26 mouse cellular contexts compared by ENCODE assay signal in the genomic region with DNA sequence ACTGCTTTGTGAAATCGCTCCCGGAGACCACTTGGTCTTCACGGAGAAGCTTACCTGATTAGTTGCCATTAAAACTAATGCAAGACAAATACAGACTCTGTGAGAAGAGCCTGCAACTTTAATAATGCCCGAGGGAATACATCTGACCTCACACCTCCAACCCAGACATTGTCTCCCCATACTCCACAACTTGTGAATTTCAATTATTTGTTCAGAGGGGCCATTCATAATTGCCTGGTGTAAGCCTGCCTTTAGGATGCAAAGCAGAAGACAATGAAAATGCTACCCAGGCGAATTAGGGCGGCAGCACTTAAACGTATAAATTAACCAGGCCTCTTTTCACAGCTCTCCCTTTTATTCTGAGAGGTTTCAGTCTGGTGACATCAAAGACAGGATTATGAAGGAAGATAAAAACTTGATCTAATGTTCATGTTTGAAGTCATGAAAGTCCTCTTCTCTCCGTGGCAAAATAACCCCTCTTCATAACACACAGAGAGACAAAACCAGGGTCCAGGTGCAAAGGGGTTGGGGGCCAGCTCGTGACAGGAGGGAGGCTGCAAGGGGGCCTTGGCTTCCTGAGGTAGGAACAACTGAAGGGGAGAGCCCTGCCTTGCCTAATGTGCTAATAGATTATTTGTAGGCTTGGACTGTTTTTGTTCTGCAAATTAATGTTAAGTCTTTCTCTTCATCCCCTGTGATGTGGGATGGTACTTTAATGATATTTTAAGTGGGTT. TPM values are rescaled to one million over a fixed set of nuclear protein-coding genes. Genes with fewer than 3 reads are reported as not detected.
A peak's percentile ranks its signal among the peaks of the same experiment; 100 is the strongest.
DNase-seq lines count a peak whose midpoint lies in the region; ATAC-seq and TF ChIP-seq lines count a peak whose summit lies in the region.
"Had no signal": no experiment of that assay in that cellular context is flagged by ENCODE, and none has a peak within 500 bp of the region (broad histone marks: within the 10 kb centered on the region; RNA-seq: fewer than 3 reads in every experiment).

No protein-coding gene starts in this region.

- no peak overlapping the region for H3K9ac ChIP-seq in forebrain, postnatal 0 days
- no peak overlapping the region for H3K9ac ChIP-seq in midbrain, embryonic 14.5 days (replicated peaks; ENCODE audit: low read length)
- H3K9ac ChIP-seq in midbrain, embryonic 15.5 days = no peak overlapping the region
- no peak overlapping the region for H3K9ac ChIP-seq in forebrain, embryonic 12.5 days
- no peak overlapping the region for H3K9ac ChIP-seq in forebrain, embryonic 16.5 days (replicated peaks; ENCODE audit: low read depth, low read length)
- H3K9ac ChIP-seq: embryonic facial prominence, embryonic 15.5 days; heart, embryonic 13.5 days; hindbrain, embryonic 12.5 days had no signal

- H3K4me3 ChIP-seq in forebrain, embryonic 10.5 days = no peak overlapping the region
- H3K4me3 ChIP-seq in forebrain, postnatal 0 days (ENCODE audit: low read depth, low read length) = no peak overlapping the region
- no peak overlapping the region for H3K4me3 ChIP-seq in midbrain, embryonic 14.5 days (replicated peaks; ENCODE audit: low read depth, low read length)
- H3K4me3 ChIP-seq in midbrain, embryonic 15.5 days = no peak overlapping the region
- H3K4me3 ChIP-seq in forebrain, embryonic 12.5 days (replicated peaks) = no peak overlapping the region
- no peak overlapping the region for H3K4me3 ChIP-seq in forebrain, embryonic 16.5 days (replicated peaks; ENCODE audit: low read length)
- H3K4me3 ChIP-seq: embryonic facial prominence, embryonic 15.5 days; erythroblast, embryonic 14.5 days; gastrocnemius, adult 2 months; heart, embryonic 13.5 days; hindbrain, embryonic 12.5 days had no signal

- H3K27me3 ChIP-seq in forebrain, embryonic 10.5 days (ENCODE audit: poor library complexity, severe bottlenecking) = no peaks in the 10 kb centered on the region
- no peaks in the 10 kb centered on the region for H3K27me3 ChIP-seq in forebrain, postnatal 0 days (ENCODE audit: insufficient read depth, low read length)
- no peaks in the 10 kb centered on the region for H3K27me3 ChIP-seq in midbrain, embryonic 14.5 days (ENCODE audit: control insufficient read depth, insufficient read depth, low read length)
- no peaks in the 10 kb centered on the region for H3K27me3 ChIP-seq in midbrain, embryonic 15.5 days (replicated peaks)
- H3K27me3 ChIP-seq in forebrain, embryonic 12.5 days = no peaks in the 10 kb centered on the region
- no peaks in the 10 kb centered on the region for H3K27me3 ChIP-seq in forebrain, embryonic 16.5 days (replicated peaks; ENCODE audit: control insufficient read depth, insufficient read depth, low read length)
- H3K27me3 ChIP-seq: CH12.LX; embryonic facial prominence, embryonic 15.5 days; heart, embryonic 13.5 days; hindbrain, embryonic 12.5 days had no signal

- H3K36me3 ChIP-seq in forebrain, embryonic 10.5 days (replicated peaks) = no peaks in the 10 kb centered on the region
- no peaks in the 10 kb centered on the region for H3K36me3 ChIP-seq in forebrain, postnatal 0 days (ENCODE audit: insufficient read depth)
- H3K36me3 ChIP-seq in midbrain, embryonic 14.5 days (ENCODE audit: control insufficient read depth, insufficient read depth, low read length) = no peaks in the 10 kb centered on the region
- no peaks in the 10 kb centered on the region for H3K36me3 ChIP-seq in midbrain, embryonic 15.5 days (replicated peaks)
- H3K36me3 ChIP-seq in forebrain, embryonic 12.5 days (replicated peaks) = no peaks in the 10 kb centered on the region
- H3K36me3 ChIP-seq in forebrain, embryonic 16.5 days (ENCODE audit: control insufficient read depth, insufficient read depth) = no peaks in the 10 kb centered on the region
- H3K36me3 ChIP-seq: embryonic facial prominence, embryonic 15.5 days; heart, embryonic 13.5 days; hindbrain, embryonic 12.5 days had no signal

- peak; percentile 21 for DNase-seq in forebrain, embryonic 10.5 days (ENCODE audit: extremely low spot score, low spot score)
- DNase-seq in forebrain, postnatal 0 days = no peak
- DNase-seq in midbrain, embryonic 14.5 days = peak; percentile 12
- no peak for DNase-seq in MN1 (ENCODE audit: low spot score)
- DNase-seq: adrenal gland, adult 2 months; adrenal gland, postnatal 25 days; cerebellum, adult 2 months; cerebellum, postnatal 14 days; gastrocnemius, adult 2 months; gastrocnemius, postnatal 25 days; heart, postnatal 4 days; kidney, adult 11 months had no signal

- peaks cover 20% of the 10 kb centered on the region for H3K4me1 ChIP-seq in forebrain, embryonic 10.5 days
- H3K4me1 ChIP-seq in forebrain, postnatal 0 days (ENCODE audit: insufficient read depth) = no peaks in the 10 kb centered on the region
- peaks cover 6% of the 10 kb centered on the region for H3K4me1 ChIP-seq in midbrain, embryonic 14.5 days (ENCODE audit: control insufficient read depth, insufficient read depth, low read length)
- peaks cover 4% of the 10 kb centered on the region; the same call in 1 of the 2 replicates for H3K4me1 ChIP-seq in midbrain, embryonic 15.5 days
- peaks cover 18% of the 10 kb centered on the region for H3K4me1 ChIP-seq in forebrain, embryonic 12.5 days
- H3K4me1 ChIP-seq in forebrain, embryonic 16.5 days (replicated peaks; ENCODE audit: control insufficient read depth, insufficient read depth, low read length) = peaks cover 7% of the 10 kb centered on the region
- H3K4me1 ChIP-seq: embryonic facial prominence, embryonic 15.5 days; heart, embryonic 13.5 days; hindbrain, embryonic 12.5 days had no signal

- no peak overlapping the region for H3K27ac ChIP-seq in forebrain, embryonic 10.5 days
- no peak overlapping the region for H3K27ac ChIP-seq in forebrain, postnatal 0 days (ENCODE audit: low read depth, low read length)
- H3K27ac ChIP-seq in midbrain, embryonic 14.5 days (replicated peaks; ENCODE audit: low read depth, low read length) = no peak overlapping the region
- no peak overlapping the region for H3K27ac ChIP-seq in midbrain, embryonic 15.5 days
- peak overlapping the region; percentile 8 for H3K27ac ChIP-seq in forebrain, embryonic 12.5 days
- H3K27ac ChIP-seq in forebrain, embryonic 16.5 days (ENCODE audit: low read length) = no peak overlapping the region
- H3K27ac ChIP-seq: embryonic facial prominence, embryonic 15.5 days; gastrocnemius, adult 2 months; heart, embryonic 13.5 days; hindbrain, embryonic 12.5 days; hindbrain, postnatal 0 days had no signal

- peaks cover 8% of the 10 kb centered on the region for H3K9me3 ChIP-seq in forebrain, embryonic 10.5 days
- H3K9me3 ChIP-seq in forebrain, postnatal 0 days (ENCODE audit: low read length) = no peaks in the 10 kb centered on the region
- H3K9me3 ChIP-seq in midbrain, embryonic 14.5 days (ENCODE audit: control insufficient read depth, low read length) = no peaks in the 10 kb centered on the region
- no peaks in the 10 kb centered on the region for H3K9me3 ChIP-seq in midbrain, embryonic 15.5 days
- H3K9me3 ChIP-seq in forebrain, embryonic 12.5 days = no peaks in the 10 kb centered on the region
- H3K9me3 ChIP-seq in forebrain, embryonic 16.5 days (ENCODE audit: control insufficient read depth, low read length) = no peaks in the 10 kb centered on the region
- H3K9me3 ChIP-seq: embryonic facial prominence, embryonic 15.5 days; heart, embryonic 13.5 days; hindbrain, embryonic 12.5 days had no signal

- no peak for TF ChIP-seq CTCF in forebrain, postnatal 0 days (IDR thresholded peaks at IDR 0.05; ENCODE audit: low read depth)

- no peak overlapping the region for H3K4me2 ChIP-seq in forebrain, postnatal 0 days (ENCODE audit: low read depth)
- no peak overlapping the region for H3K4me2 ChIP-seq in midbrain, embryonic 14.5 days (ENCODE audit: low read length)
- H3K4me2 ChIP-seq in midbrain, embryonic 15.5 days = no peak overlapping the region
- peak overlapping the region; percentile 26 for H3K4me2 ChIP-seq in forebrain, embryonic 12.5 days
- H3K4me2 ChIP-seq in forebrain, embryonic 16.5 days (ENCODE audit: low read length) = no peak overlapping the region
- H3K4me2 ChIP-seq: embryonic facial prominence, embryonic 15.5 days; heart, embryonic 13.5 days; hindbrain, embryonic 12.5 days had no signal

- WGBS in forebrain, embryonic 10.5 days = 9% methylated on average over 9 of the region's 9 CpGs
- 8% methylated on average over 9 of the region's 9 CpGs for WGBS in forebrain, postnatal 0 days
- WGBS in midbrain, embryonic 14.5 days = 5% methylated on average over 9 of the region's 9 CpGs
- 8% methylated on average over 9 of the region's 9 CpGs for WGBS in midbrain, embryonic 15.5 days
- 4% methylated on average over 9 of the region's 9 CpGs for WGBS in forebrain, embryonic 12.5 days
- 4% methylated on average over 9 of the region's 9 CpGs for WGBS in forebrain, embryonic 16.5 days

- ATAC-seq in forebrain, postnatal 0 days = no peak
- 0 out of 2 replicates have a peak, but pooled peaks have one; percentile 37 for ATAC-seq in midbrain, embryonic 14.5 days (ENCODE audit: low FRiP score, low TSS enrichment)
- ATAC-seq in midbrain, embryonic 15.5 days (replicated peaks) = no peak
- peak; percentile 86 for ATAC-seq in forebrain, embryonic 12.5 days (ENCODE audit: low FRiP score)
- ATAC-seq in forebrain, embryonic 16.5 days = peak; percentile 50; the same call in 1 of the 2 replicates
- ATAC-seq: hindbrain, postnatal 0 days had no signal

RNA-seq across cellular contexts. Expression of a gene that starts 31.9 kb away (rescaled TPM):
- 0.44 and 0.62 TPM in 2 replicates for polyA plus RNA-seq in forebrain, embryonic 10.5 days (2016; fragmentation: Nextera tagmentation; extraction: Ambion mirVana)
- 0.62 and 1.4 TPM in 2 replicates for total RNA-seq in forebrain, postnatal 0 days (2014; rRNA removed)
- polyA plus RNA-seq in forebrain, postnatal 0 days (2015; fragmentation: Nextera tagmentation; extraction: Ambion mirVana) = 0.30 TPM in 1 of 2 replicates, not detected in the other
- polyA plus RNA-seq in midbrain, embryonic 14.5 days (2014; fragmentation: Nextera tagmentation; extraction: Ambion mirVana) = not detected in 2 replicates
- polyA plus RNA-seq in midbrain, embryonic 15.5 days (2015; fragmentation: Nextera tagmentation; extraction: Ambion mirVana) = 0.52 and 0.84 TPM in 2 replicates
- 0.66 and 0.74 TPM in 2 replicates for polyA plus RNA-seq in forebrain, embryonic 12.5 days (2016; fragmentation: Nextera tagmentation; extraction: Ambion mirVana)
- polyA plus RNA-seq in forebrain, embryonic 16.5 days (2015; fragmentation: Nextera tagmentation; extraction: Ambion mirVana) = 0.32 TPM in 1 of 2 replicates, not detected in the other
- total RNA-seq: adrenal gland, adult 2 months; adrenal gland, postnatal 25 days; CH12.LX; common myeloid progenitor, adult 5-6 weeks; gastrocnemius, adult 2 months; gastrocnemius, postnatal 25 days; granulocyte monocyte progenitor cell, adult 5-6 weeks; heart, postnatal 4 days had no signal
- polyA plus RNA-seq: adrenal gland, adult 2 months; embryonic facial prominence, embryonic 11.5 days; erythroblast, embryonic 14.5 days; heart, embryonic 13.5 days; heart, postnatal 0 days; intestine, embryonic 14.5 days had no signal

Comparison
In these comparisons a context has a peak if more than half of its experiments do, and no peak if none do; other contexts are left out.
1. DNase-seq: peak in forebrain, embryonic 10.5 days (single experiment) and midbrain, embryonic 14.5 days (single experiment); none in forebrain, postnatal 0 days (single experiment) and MN1 (single experiment).
2. ATAC-seq: peak in midbrain, embryonic 14.5 days (single experiment), forebrain, embryonic 12.5 days (single experiment) and forebrain, embryonic 16.5 days (single experiment); none in forebrain, postnatal 0 days (single experiment) and midbrain, embryonic 15.5 days (single experiment).